Mouse (Mus musculus) hindbrain, embryonic 15.5 days (tissue): Measurements from ENCODE around the gene Kcnk6. TPM values are rescaled to one million over a fixed set of nuclear protein-coding genes. Genes with fewer than 3 reads are reported as not detected.
A peak's percentile ranks its signal among the peaks of the same experiment; 100 is the strongest.
"Not testable (repeated sequence)": the region's sequence is repeated elsewhere in the genome, so short reads cannot be mapped to it uniquely, and the experiment has no call there.

Source experiments
- ATAC-seq: fragments of 200-750 bp; cut with Nextera tagmentation; 2 replicates; pipeline ENCODE4 v1.8.0; 2017; ENCODE audit warnings: low read depth, moderate number of reproducible peaks, moderate TSS enrichment; ENCODE audit not compliant: low FRiP score
- H3K27ac ChIP-seq: fragments of 300-500 bp; sonication (generic); replicated peaks from 2 replicates; pipeline ENCODE4 v1.5.1; 2015; ENCODE audit warnings: mild to moderate bottlenecking, inconsistent platforms
- H3K27me3 ChIP-seq: fragments of 300-500 bp; sonication (generic); 2 replicates; pipeline ENCODE4 v1.6.1; 2015; ENCODE audit warnings: control low read depth, inconsistent platforms
- H3K36me3 ChIP-seq: fragments of 300-500 bp; sonication (generic); 2 replicates; pipeline ENCODE4 v1.6.1; 2015; ENCODE audit warnings: control low read depth, inconsistent platforms
- H3K4me1 ChIP-seq: fragments of 300-500 bp; sonication (generic); replicated peaks from 2 replicates; pipeline ENCODE4 v1.6.1; 2015; ENCODE audit warnings: control low read depth, inconsistent platforms
- H3K4me2 ChIP-seq: fragments of 300-500 bp; sonication (generic); 2 replicates; pipeline ENCODE4 v1.6.1; 2015; ENCODE audit warnings: moderate library complexity, mild to moderate bottlenecking, inconsistent platforms
- H3K4me3 ChIP-seq: fragments of 300-500 bp; sonication (generic); 2 replicates; pipeline ENCODE4 v1.5.1; 2015; ENCODE audit warnings: mild to moderate bottlenecking, inconsistent platforms
- H3K9ac ChIP-seq: fragments of 300-500 bp; sonication (generic); 2 replicates; pipeline ENCODE4 v1.6.1; 2015; ENCODE audit warnings: inconsistent platforms
- H3K9me3 ChIP-seq: fragments of 300-500 bp; sonication (generic); 2 replicates; pipeline ENCODE4 v1.6.1; 2016; ENCODE audit warnings: control low read depth, inconsistent platforms
- WGBS: fragments of 180-500 bp; shearing (Covaris S2); methylation state at CpG from one replicate; pipeline ENCODE4 v1.1.7; 2015; 5-methylcytosine and 5-hydroxymethylcytosine counted together
- polyA plus RNA-seq: library from polyadenylated mRNA; unstranded; fragments of >200 nt; fragmentation: Nextera tagmentation; extraction: Ambion mirVana; gene quantifications from 2 replicates; pipeline ENCODE4 v1.2.1, GENCODE M21; 2015

Kcnk6 gene
- polyA plus RNA-seq, 1 experiment from 2014 or later: 0.77 TPM

- Histone ChIP-seq H3K4me2 (no peak overlapping the region), H3K27ac (no peak overlapping the region), H3K4me3 (no peak overlapping the region), H3K9ac (no peak overlapping the region), H3K9me3 (no peaks in the 10 kb centered on the region), H3K4me1 (0 out of 2 replicates have a peak, but pooled peaks cover 6% of the 10 kb centered on the region), H3K36me3 (0 out of 2 replicates have a peak, but pooled peaks cover 4% of the 10 kb centered on the region), H3K27me3 (peaks cover 21% of the 10 kb centered on the region)
- ATAC-seq: no peak
- WGBS: 88% methylated on average over 5 of the region's 5 CpGs
Observed at GRCm38 (mm10) chr7:29246015-29246414, 13.7 kb upstream of the Kcnk6 start.

GRCm38 (mm10) chr7:29244732-29245416 lies 12.6 kb upstream of the Kcnk6 start:
- H3K27me3 ChIP-seq: peaks cover 21% of the 10 kb centered on the region
- ATAC-seq: no peak
- 89% methylated on average over 7 of the region's 7 CpGs for WGBS
- 0 out of 2 replicates have a peak, but pooled peaks cover 6% of the 10 kb centered on the region for H3K4me1 ChIP-seq
- H3K9me3 ChIP-seq: no peaks in the 10 kb centered on the region
- H3K36me3 ChIP-seq: 0 out of 2 replicates have a peak, but pooled peaks cover 4% of the 10 kb centered on the region
- H3K9ac ChIP-seq: no peak overlapping the region
- no peak overlapping the region for H3K4me3 ChIP-seq
- H3K4me2 ChIP-seq: no peak overlapping the region
- H3K27ac ChIP-seq: no peak overlapping the region

- peak within 1 kb of the TSS; percentile 75 for H3K4me2 ChIP-seq
- H3K4me3 ChIP-seq: peak within 1 kb of the TSS; percentile 63
- no peaks in the 10 kb centered on the region for H3K36me3 ChIP-seq
- H3K4me1 ChIP-seq: peaks cover 13% of the 10 kb centered on the region
- peaks cover 5% of the 10 kb centered on the region; the same call in 1 of the 2 replicates for H3K27me3 ChIP-seq
- under 1% methylated on average over 60 of the region's 60 CpGs for WGBS
- peak within 1 kb of the TSS; percentile 55 for H3K9ac ChIP-seq
- H3K27ac ChIP-seq: peak within 1 kb of the TSS; percentile 81
- ATAC-seq: peak; percentile 98
- H3K9me3 ChIP-seq: no peaks in the 10 kb centered on the region
Observed at GRCm38 (mm10) chr7:29238019-29238967, 6.0 kb upstream of the Kcnk6 start, which contains the start of gene Yif1b. Yif1b (plus strand) TSS chr7:29238329.

- Histone ChIP-seq H3K4me3 (peak overlapping the region; percentile 63), H3K9ac (peak overlapping the region; percentile 35), H3K27ac (peak overlapping the region; percentile 81), H3K4me2 (peak overlapping the region; percentile 75), H3K4me1 (peaks cover 13% of the 10 kb centered on the region)
- H3K9me3 ChIP-seq, H3K27me3 ChIP-seq, H3K36me3 ChIP-seq: not testable (repeated sequence)
- peak; percentile 20 for ATAC-seq
- WGBS: 29% methylated on average over 6 of the region's 6 CpGs
Observed at GRCm38 (mm10) chr7:29237596-29237995, 5.3 kb upstream of the Kcnk6 start.

- WGBS: 86% methylated on average over 4 of the region's 4 CpGs
- no peak for ATAC-seq
- Histone ChIP-seq H3K4me2 (no peak overlapping the region), H3K36me3 (no peaks in the 10 kb centered on the region), H3K27ac (no peak overlapping the region), H3K4me1 (peaks cover 21% of the 10 kb centered on the region), H3K27me3 (peaks cover 20% of the 10 kb centered on the region), H3K9me3 (no peaks in the 10 kb centered on the region), H3K4me3 (no peak overlapping the region), H3K9ac (no peak overlapping the region)
Observed at GRCm38 (mm10) chr7:29236593-29236992, 4.3 kb upstream of the Kcnk6 start.

GRCm38 (mm10) chr7:29234661-29235060 lies 2.3 kb upstream of the Kcnk6 start:
- H3K4me1 ChIP-seq: peaks cover 20% of the 10 kb centered on the region

GRCm38 (mm10) chr7:29233745-29234144 lies 1.4 kb upstream of the Kcnk6 start:
- Histone ChIP-seq H3K9ac (no peak overlapping the region), H3K27me3 (peaks cover 35% of the 10 kb centered on the region), H3K4me2 (no peak overlapping the region), H3K4me3 (no peak overlapping the region), H3K9me3 (no peaks in the 10 kb centered on the region), H3K4me1 (peaks cover 11% of the 10 kb centered on the region), H3K27ac (no peak overlapping the region), H3K36me3 (no peaks in the 10 kb centered on the region)
- 80% methylated on average over 6 of the region's 6 CpGs for WGBS
- no peak for ATAC-seq

More at GRCm38 (mm10) chr7:29234661-29235060, 2.3 kb upstream of the Kcnk6 start:
- Histone ChIP-seq H3K36me3 (no peaks in the 10 kb centered on the region), H3K9ac (no peak overlapping the region), H3K27ac (no peak overlapping the region), H3K4me2 (no peak overlapping the region), H3K27me3 (peaks cover 34% of the 10 kb centered on the region), H3K9me3 (no peaks in the 10 kb centered on the region), H3K4me3 (no peak overlapping the region)
- 80% methylated on average over 5 of the region's 5 CpGs for WGBS
- no peak for ATAC-seq

GRCm38 (mm10) chr7:29231517-29231916 lies 798 bp downstream of the Kcnk6 start:
- Histone ChIP-seq H3K4me2 (peak overlapping the region; percentile 96; the same call in 1 of the 2 replicates), H3K9me3 (no peaks in the 10 kb centered on the region), H3K27me3 (peaks cover 35% of the 10 kb centered on the region), H3K36me3 (no peaks in the 10 kb centered on the region), H3K27ac (no peak overlapping the region), H3K9ac (no peak overlapping the region), H3K4me3 (peak overlapping the region; percentile 50), H3K4me1 (peaks cover 8% of the 10 kb centered on the region)
- ATAC-seq: no peak
- 62% methylated on average over 3 of the region's 3 CpGs for WGBS

GRCm38 (mm10) chr7:29230560-29230959 lies 1.8 kb downstream of the Kcnk6 start:
- H3K9me3 ChIP-seq: no peaks in the 10 kb centered on the region
- no peak overlapping the region for H3K4me3 ChIP-seq
- peaks cover 9% of the 10 kb centered on the region for H3K4me1 ChIP-seq
- no peak overlapping the region for H3K4me2 ChIP-seq
- no peak for ATAC-seq
- no peak overlapping the region for H3K9ac ChIP-seq
- WGBS: 23% methylated on average over 3 of the region's 3 CpGs
- H3K27me3 ChIP-seq: peaks cover 35% of the 10 kb centered on the region
- H3K27ac ChIP-seq: no peak overlapping the region
- H3K36me3 ChIP-seq: no peaks in the 10 kb centered on the region

- H3K4me2 ChIP-seq: no peak overlapping the region
- 87% methylated on average over 4 of the region's 4 CpGs for WGBS
Observed at GRCm38 (mm10) chr7:29228202-29228601, 4.1 kb downstream of the Kcnk6 start.

GRCm38 (mm10) chr7:29225520-29225919 lies 6.8 kb downstream of the Kcnk6 start:
- WGBS: 81% methylated on average over 13 of the region's 13 CpGs

More at GRCm38 (mm10) chr7:29228202-29228601, 4.1 kb downstream of the Kcnk6 start:
- Histone ChIP-seq H3K9me3 (no peaks in the 10 kb centered on the region), H3K4me1 (peaks cover 19% of the 10 kb centered on the region), H3K27me3 (peaks cover 28% of the 10 kb centered on the region), H3K9ac (no peak overlapping the region), H3K36me3 (no peaks in the 10 kb centered on the region), H3K4me3 (no peak overlapping the region), H3K27ac (no peak overlapping the region)
- ATAC-seq: no peak

More at GRCm38 (mm10) chr7:29225520-29225919, 6.8 kb downstream of the Kcnk6 start:
- H3K9me3 ChIP-seq: no peaks in the 10 kb centered on the region
- no peak overlapping the region for H3K27ac ChIP-seq
- H3K9ac ChIP-seq: 0 out of 2 replicates have a peak overlapping the region, but pooled peaks have one; percentile 1
- peak overlapping the region; percentile 43 for H3K4me2 ChIP-seq
- H3K4me3 ChIP-seq: 0 out of 2 replicates have a peak overlapping the region, but pooled peaks have one; percentile 1
- H3K36me3 ChIP-seq: no peaks in the 10 kb centered on the region
- H3K27me3 ChIP-seq: peaks cover 8% of the 10 kb centered on the region; the same call in 1 of the 2 replicates
- ATAC-seq: 0 out of 2 replicates have a peak, but pooled peaks have one; percentile 9
- H3K4me1 ChIP-seq: peaks cover 10% of the 10 kb centered on the region
